Mouse (Mus musculus) adrenal gland, postnatal 4 days (tissue): ENCODE measurements around the gene Mbd3. TPM values are rescaled to one million over a fixed set of nuclear protein-coding genes. Genes with fewer than 3 reads are reported as not detected.

Experiments
- DNase-seq, 2 experiments: peaks; one replicate each; pipeline ENCODE4 v3.0.0; 2021 to 2022; ENCODE audit warnings: low spot score in 2 of 2, mixed read lengths in 2 of 2
- long read RNA-seq, 2 experiments: library from polyadenylated mRNA; stranded (forward); transcript quantifications; one replicate each; pipeline ENCODE4 v2.0.0; 2021
- total RNA-seq, 2 experiments: library from RNA; stranded (reverse); gene quantifications; 2 replicates each; pipeline ENCODE4 v1.2.3; 2021

The Mbd3 gene
- total RNA-seq, result 100 to 1,000 TPM; 142 to 147 TPM
- long read RNA-seq, experiment 1, transcript Mbd3-204 (7 exons, 1,566 nt), result major isoform, 67 of 166 reads
- long read RNA-seq, experiment 1, transcript Mbd3-201 (7 exons, 1,662 nt), result minor isoform, 26 of 166 reads
- long read RNA-seq, experiment 1, partial matches to known transcripts, result 48 of 166 reads
- long read RNA-seq, experiment 1, other reads (novel, unspliced or antisense), result 21 of 166 reads
- long read RNA-seq, experiment 2, transcript Mbd3-201 (7 exons, 1,662 nt), result minor isoform, 46 of 370 reads
- long read RNA-seq, experiment 2, transcript Mbd3-204 (7 exons, 1,566 nt), result major isoform, 174 of 370 reads
- long read RNA-seq, experiment 2, transcript Mbd3-203 (7 exons, 1,222 nt), result minor isoform, 7 of 370 reads
- long read RNA-seq, experiment 2, partial matches to known transcripts, result 109 of 370 reads
- long read RNA-seq, experiment 2, other reads (novel, unspliced or antisense), result 30 of 370 reads

DNA sequence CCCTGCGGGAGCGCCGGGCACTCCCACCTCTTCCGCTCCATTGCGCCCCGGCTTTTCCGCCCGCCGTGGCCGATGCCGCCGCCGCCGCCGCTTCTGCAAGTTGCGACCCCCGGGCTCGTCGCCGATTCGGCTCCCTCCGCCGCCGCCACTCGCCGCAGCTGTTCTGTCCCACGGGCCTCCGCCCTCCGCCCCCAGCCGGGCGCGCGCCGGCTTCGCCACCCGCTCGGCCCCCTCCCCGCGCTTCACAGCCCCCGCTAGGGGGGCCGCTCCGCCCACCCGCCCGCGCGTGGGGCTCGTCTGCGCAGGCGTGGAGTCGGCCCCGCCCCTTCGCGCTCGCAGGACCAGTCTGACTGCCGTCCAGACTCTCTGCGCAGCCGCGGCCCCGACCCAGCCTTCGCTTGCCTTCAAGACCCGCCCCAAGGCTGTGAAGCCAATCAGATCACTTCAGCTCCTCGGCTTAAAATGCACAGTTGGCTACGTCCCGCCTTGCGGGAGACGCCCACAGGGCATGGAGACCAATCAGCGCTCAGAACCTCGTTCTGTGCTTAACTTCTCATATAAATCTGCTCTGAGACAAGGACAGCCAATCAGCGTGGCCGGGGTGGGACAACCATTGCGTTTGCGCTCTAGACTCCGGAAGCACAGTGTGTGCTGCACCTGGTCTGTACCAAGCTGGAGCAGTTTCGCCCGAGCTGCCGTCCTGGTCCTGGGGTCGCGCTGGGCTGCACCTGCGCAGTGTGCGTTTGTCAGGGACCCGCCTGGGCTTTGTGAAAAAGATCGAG, at the start of gene Mbd3:
Gene Mbd3, minus strand, starts transcription at position 360 of the 782 bp plus-strand sequence.
- DNase-seq, result peak; percentile 97 to 98

DNA sequence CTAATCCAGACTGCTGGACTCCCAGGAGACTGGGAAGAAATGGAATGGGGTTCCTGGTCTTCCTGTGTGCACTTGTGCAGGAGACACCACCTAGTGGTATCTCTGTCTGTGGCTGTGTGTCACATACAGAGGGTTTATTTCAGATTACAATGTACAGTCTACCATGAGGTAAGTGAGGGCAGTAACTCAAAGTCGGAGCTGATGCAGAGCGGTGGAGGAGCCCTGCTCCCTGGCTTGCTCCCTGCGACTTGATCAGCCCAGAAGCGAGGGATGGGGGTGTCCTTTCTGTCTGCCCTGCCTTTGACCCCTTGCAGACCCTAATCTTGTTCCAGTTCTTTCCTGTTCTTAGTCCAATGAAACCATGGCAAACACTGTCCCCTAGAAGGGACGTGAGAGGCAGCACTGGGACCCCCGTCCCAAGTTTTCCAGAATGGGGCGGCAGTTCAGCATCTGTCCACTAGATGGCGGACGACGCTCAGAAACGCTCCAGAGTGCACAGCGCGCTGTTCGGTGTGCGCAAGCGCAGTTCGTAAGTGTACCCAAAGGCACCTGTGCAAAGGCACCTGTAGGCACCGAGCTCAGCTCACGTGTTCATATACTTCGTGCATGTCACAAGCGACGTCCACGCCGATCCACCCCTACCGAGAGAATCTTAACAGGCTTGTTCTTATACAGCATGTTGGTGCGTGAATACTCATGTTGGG, 46.7 kb upstream of the Mbd3 start:
- DNase-seq, result peak in 1 of 2 experiments; percentile 55

DNA sequence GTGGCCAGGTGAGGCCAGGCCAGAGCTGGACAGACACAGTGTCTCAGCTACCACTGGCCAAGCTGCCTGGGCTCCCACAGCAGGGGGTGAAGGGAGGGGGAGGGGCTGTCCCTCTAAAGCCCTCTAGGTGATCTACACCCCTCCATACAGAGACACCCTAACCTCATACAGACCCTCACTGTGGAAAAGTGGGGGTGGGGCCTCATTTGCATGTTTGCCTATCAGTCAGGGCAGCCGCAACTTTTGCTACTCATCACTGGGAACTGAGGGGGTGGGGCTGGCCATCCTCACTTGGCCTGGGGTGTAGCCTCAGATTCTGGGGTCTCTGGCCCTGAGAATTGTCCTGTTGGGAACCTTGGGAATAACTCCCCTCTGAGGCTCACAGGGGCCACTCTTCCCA, 45.7 kb upstream of the Mbd3 start:
- no peak for DNase-seq

DNA sequence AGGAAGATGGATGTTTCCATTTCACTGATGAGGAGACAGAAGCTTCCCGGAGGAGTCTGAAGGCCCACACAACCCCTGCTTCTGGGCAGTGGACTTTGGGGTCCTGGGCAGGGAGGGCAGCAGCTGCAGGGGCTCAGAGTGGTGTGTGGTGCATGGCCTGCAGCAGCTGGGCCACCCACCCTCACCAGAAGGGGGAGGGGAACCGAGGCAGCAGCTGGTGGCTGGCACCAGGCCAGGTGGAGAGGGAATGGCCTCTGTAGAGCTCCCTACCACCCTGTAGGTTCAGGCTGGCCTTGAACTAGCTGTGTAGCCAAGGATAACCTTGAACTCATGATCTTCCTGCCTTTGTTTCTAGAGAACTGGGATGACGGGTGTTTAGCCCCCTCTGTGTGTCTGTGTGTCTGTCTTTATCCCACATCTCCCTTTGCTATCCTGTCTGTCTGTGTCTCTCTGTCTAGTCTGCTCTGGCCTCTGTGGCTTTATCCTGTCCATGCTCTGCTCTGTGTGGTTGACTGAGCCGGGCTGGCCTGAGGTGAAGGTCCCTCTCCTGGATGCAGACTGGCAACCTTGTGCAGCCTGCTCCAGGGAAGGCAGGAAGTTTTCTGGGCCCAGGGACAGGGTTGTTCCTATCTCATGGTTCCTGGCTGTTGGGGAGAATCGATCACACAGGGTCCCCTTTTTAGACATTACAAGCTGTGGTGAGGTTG, 45.1 kb upstream of the Mbd3 start:
- DNase-seq, result no peak

DNA sequence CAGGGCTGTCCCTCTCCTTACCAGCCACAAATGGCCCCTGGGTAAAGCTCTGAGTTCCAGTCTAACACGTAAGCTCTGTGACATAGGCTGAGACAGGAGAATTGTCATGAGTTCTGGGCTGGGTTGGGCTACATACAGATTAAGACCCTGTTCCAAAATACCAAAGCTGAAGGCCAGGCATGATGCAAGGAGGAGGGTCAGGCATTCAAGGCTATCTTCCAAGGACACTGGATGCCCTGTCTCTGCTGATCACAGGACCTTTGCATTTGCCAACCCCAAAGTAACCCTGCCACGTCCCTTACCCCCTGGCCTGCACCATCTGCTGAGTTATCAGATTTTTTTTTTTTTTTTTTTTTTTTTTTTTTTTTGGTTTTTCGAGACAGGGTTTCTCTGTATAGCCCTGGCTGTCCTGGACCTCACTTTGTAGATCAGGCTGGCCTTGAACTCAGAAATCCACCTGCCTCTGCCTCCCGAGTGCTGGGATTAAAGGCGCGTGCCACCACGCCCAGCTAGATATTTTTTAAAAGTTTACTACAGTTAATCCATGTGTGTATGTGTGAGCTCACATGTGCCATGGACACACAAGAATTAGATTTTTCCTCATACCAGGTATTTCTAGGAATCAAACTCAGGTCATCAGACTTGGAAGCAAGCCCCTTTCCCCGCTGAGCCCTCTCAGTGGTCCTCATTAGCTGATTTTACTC, 44.4 kb upstream of the Mbd3 start:
- DNase-seq, result no peak

DNA sequence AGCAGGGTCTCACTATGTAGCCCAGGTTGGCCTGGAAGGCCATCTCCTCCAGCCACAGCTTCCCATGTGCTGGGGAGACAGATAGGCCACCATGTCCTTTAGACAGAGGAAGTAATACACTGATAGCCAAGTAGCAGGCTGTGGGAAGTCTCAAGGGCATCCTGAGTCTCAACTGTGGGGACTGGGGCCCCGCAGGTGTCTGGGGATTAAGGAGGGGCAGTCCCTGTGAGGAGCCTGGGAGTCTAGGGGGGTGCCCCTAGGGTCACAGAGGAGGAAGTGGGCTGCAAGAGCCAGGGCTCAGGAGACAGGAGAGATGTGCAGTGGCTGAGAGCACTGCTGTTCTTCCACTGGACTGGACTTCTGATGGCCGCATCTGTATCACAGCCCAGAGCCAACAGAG, 43.6 kb upstream of the Mbd3 start:
- no peak for DNase-seq

DNA sequence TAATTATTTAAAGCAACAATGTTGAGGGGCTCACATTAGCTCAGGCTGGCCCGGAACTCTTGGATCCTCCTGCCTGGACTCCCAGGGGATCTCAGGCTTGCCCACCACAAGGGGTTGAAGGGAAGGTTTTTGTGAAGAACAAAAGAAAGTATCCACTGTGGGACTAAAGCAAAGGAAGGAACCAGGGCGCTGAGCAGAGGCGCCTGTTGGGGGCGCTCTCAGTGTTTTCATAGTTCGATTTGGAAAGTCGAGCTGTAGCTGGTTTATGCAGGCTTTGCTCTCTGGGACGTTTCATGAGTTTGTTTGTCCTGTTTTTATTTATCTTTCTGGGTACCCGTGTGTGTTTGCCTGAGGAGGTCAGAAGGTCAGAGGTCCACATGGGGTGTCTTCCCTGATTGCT, 42.2 kb upstream of the Mbd3 start:
- DNase-seq, result no peak

DNA sequence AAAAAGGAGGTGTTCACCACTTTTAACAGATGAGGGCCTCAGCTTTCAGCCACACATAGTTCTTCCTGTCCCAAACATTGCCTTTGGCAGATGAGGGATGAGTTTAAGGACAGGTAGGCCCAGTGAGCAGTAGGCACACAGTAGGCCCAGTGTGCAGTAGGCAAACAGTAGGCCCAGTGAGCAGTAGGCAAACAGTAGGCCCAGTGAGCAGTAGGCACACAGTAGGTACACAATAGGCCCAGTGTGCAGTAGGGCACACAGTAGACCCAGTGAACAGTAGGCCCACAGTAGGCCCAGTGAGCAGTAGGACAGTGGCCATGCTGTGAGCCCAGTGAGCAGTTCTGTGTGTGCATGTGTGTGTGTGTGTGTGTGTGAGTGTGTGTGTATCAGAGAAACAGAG, 40.7 kb upstream of the Mbd3 start:
- no peak for DNase-seq

DNA sequence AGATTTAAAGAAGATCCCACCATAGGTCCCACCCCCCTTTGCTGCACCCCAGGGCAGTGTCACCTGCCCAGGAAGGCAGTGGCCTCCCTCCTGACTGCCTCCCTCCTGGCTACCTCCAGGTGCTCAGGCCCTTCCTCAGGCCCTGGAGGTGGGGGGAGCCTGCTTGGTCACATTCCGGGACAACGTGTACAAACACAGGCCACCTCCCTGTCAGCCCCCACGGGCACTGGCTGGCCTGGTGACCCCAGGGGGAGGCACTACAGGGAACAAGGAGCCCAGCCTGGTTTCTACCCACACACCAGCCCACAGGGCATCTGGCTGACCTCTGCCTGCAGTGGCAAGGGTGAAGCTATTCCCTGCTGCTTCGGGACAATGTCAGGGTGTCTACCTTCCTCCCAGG, 38.6 kb upstream of the Mbd3 start:
- DNase-seq, result no peak

DNA sequence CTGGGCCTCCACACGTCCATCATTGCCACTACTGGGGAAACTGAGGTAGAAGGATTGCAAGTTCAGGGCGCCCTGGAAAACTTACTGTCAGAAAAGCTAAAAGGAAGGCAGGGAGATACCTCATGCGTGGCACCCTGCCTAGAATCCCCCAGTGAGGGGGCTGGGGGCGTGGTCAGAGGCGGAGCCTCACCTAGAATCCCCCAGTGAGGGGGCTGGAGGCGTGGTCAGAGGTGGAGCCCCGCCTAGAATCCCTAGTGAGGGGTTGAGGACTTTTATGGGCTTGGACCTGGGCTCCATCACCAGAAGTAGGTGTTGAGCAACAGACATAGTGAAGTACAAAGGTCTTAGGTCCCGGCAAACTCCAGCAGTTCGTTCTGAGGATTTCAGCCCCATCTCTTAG, 36.9 kb upstream of the Mbd3 start:
- no peak for DNase-seq

DNA sequence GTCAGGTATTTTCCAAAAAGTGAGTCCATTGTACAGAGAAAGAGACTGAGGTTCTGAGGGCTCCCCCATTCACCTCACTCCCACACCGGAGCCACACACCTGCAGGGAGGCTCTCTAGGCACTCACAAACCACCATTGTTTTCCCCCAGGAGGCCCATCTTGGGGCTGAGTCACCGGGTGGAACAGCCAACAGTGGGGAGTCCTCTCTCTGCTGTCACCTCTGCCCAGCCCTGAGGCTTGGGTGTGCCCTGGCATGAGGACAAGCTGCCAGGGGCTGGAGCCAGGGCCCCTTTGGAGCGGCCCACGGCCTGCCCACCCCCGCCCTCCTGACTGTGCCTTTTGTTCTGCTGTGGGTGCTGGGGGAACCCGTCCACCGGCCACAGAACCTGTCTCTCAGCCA, 36.4 kb upstream of the Mbd3 start:
- DNase-seq, result no peak

DNA sequence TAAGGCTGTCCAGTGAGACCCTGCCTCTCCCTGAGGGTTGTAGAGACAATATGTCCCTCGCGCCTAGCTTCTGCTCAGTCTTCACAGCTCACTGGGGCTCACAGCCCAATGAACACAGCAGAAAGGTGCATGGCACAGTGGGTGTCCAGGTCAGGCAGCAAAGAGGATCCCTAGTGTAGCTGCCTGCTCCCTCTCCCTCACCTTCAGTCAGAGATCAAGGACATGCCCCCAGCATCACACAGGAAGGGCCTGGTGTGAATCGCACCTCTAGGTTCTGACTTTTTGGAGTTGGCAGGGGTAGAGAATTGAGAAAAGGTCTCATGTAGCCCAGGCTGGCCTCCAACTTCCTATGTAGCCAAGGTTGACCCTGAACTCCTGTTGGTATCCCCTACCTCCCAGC, 35.5 kb upstream of the Mbd3 start:
- DNase-seq, result no peak

DNA sequence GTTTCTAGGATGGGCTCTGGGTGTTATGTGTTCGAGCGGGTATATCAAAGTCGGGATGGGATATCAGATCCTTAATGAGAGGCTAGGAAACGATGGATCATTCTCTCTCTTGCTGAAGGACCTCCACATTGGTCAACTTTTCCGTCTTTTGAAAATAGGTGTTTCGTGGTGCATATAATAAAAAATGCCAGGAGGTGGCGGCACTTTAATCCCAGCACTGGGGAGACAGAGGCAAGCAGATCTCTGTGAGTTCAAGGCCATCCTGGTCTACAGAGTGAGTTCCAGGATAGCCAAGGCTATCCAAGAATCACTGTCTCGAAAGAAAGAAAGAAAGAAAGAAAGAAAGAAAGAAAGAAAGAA, 34.9 kb upstream of the Mbd3 start:
- DNase-seq, result no peak

DNA sequence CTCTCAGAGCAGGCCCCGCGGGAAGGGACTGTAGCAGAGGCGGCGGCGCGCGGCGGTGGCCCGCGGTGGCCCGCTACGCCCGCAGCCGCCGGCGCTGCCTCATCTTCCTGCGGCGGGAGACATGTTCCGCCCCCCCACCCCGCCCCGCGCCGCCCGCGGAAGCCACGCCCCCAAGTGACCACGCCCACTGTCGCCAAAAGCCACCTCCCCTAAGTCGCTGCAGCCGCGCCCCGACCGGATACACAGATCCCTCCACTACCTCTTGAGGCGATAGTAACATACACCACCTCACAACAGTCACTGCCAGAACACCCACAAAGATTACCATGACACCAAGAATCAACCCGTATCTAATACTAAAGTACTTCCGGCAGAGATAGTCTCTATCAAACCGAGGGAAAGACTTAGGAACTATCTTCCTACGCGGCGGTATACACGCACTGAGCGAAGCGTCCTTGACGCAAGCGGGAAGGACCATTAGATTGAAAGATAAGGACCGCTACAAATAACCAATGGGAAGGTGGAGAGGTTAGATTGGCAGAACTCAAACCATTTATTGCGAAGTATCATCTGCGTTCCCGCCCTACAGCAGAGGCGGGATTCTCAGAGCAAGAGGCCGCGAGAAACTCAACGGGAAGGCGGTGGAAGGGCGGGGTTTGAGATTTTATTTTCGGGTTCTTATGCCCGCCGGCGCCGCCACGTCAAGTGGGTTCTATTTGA, 34.3 kb upstream of the Mbd3 start, which contains the start of gene Tcf3:
Gene Tcf3, minus strand, starts transcription at position 135 of the 720 bp plus-strand sequence.
- DNase-seq, result peak; percentile 90 to 92

DNA sequence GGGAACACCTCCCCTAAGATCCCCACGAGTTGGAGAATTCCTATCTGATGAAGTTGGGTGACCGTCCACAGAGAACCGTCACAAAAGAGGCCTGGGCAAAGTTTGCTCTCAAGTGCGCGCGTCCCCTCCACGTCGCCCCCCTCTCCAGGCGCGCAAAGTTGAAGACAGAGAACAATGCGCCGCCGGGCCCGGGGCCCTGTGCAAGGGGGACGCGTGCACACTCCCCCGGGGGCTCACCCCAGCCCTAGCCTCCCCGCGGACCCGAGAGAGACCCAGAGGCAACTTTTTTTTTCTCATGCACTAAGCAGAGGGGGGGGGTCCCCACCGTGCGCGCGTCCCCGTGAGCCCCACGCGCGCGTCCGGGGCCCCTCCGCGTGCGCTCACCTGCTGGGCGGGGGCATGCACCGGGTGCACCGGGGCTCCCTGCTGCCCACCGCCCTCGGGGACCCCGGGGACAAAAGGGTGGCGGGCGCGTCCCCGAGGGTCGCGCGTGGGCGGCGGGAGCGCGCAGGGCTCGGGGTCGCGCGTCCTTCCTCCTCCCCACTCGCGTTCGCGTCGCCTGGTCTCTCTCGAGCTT, 33.7 kb upstream of the Mbd3 start:
- no peak for DNase-seq

DNA sequence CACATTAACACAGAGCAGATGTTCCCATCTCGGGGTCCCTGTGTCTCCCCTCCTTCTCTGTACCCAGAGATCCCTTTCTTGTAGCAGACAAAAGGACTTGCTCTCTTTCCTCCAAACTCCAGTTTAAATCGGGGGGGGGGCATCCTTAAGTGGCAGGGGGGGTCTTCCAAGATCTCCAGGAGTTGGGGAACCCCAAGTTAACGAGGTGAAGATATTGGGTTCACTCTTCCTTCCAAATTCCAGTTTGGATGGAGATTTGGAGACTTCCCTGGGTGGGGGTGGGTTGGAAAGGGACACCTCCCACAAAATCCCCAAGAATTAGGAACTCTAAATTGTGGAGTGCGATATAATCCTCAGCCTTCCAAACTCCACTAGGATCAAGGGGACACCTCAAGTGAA, 33.0 kb upstream of the Mbd3 start:
- no peak for DNase-seq

DNA sequence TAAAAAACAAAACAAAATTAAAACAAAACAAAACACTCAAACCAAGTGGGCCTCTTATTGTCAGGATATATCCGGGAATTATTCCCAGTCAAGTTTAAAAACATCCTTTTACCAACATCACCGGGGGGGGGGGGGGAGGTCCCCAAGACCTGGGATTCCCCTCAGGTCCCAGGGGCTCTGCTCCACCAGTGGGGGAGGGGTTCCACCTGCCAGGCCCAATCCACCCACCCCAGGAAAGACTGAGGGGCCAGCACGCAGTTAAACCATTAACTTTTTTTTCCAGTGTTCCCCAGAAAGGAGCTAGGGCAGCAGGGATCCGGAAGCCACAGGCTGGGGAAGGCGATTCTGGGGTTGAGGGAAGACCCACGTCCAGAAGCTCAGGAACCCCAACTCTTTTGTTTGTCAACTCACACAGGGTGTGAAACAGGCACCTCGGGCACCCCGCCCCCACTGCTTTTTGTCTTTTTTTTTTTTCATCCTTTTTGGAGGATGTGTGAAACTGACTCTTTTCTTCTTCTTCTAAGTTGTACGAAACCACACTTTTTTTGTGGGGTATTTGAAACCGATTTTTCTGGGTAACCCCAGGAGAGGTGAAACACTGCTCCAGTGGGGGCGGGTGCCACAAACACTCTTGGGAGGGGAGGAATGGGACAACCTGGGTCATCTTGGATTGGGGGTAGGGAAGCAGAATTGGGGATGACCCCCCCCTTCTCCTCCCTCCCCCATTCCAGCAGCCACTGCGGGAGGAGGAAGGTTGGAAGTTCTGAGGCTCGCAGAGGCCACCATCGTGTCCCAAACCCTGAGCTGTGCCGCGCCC, 32.4 kb upstream of the Mbd3 start:
- no peak for DNase-seq

DNA sequence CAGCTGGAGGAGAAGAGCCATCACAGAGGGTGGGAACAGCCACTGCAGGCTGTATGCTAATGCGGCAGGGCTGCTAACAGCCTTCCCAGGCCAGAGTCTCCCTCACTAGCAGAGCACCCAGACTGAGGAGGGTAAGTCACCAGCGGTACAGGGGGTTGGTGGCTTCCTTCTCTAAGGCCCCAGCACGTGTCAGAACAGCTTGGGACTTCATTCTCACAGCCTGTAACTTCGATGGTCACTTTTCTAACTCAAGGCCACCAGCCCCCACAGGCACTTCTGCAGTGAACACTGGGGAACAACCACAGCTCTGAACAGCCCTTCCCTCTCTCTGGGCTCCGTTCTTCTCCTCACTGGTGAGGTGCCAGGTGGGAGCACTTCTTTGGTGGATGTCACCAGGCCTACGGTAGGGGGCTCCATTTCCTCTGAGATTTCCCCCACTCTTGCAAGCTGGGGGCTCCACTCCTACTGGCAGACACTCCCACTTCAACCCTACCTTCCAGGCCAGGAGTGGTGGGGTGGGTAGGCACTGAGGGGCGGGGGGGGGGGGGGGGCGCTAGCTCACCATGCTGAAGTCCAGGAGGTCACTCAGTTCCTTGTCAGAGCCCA, 31.1 kb upstream of the Mbd3 start:
- no peak for DNase-seq
